Mouse (Mus musculus) forebrain, embryonic 10.5 days (tissue): Measurements from ENCODE around the gene Hist1h4b. TPM values are rescaled to one million over a fixed set of nuclear protein-coding genes. Genes with fewer than 3 reads are reported as not detected.
"Not testable (repeated sequence)": the region's sequence is repeated elsewhere in the genome, so short reads cannot be mapped to it uniquely, and the experiment has no call there.

ENCODE experiments used
- DNase-seq: peaks from one replicate; pipeline ENCODE4 v3.0.0-alpha.2; 2017; ENCODE audit warnings: low spot score; ENCODE audit errors: extremely low spot score
- H3K27ac ChIP-seq: fragments of 300-500 bp; sonication (generic); 2 replicates; pipeline ENCODE4 v1.5.1; 2016; ENCODE audit warnings: mild to moderate bottlenecking
- H3K27me3 ChIP-seq: fragments of 300-500 bp; sonication (generic); 2 replicates; pipeline ENCODE4 v1.6.1; 2016; ENCODE audit warnings: mild to moderate bottlenecking; ENCODE audit not compliant: poor library complexity, severe bottlenecking
- H3K36me3 ChIP-seq: fragments of 300-500 bp; sonication (generic); replicated peaks from 2 replicates; pipeline ENCODE4 v1.6.1; 2016; ENCODE audit warnings: mild to moderate bottlenecking, moderate library complexity
- H3K4me1 ChIP-seq: fragments of 300-500 bp; sonication (generic); 2 replicates; pipeline ENCODE4 v1.6.1; 2016
- H3K4me3 ChIP-seq: fragments of 300-500 bp; sonication (generic); 2 replicates; pipeline ENCODE4 v1.5.1; 2016; ENCODE audit warnings: mild to moderate bottlenecking, moderate library complexity
- H3K9me3 ChIP-seq: fragments of 300-500 bp; sonication (generic); 2 replicates; pipeline ENCODE4 v1.6.1; 2016; ENCODE audit warnings: mild to moderate bottlenecking, moderate library complexity
- WGBS: fragments of 180-500 bp; shearing (Covaris S2); methylation state at CpG from one replicate; pipeline ENCODE4 v1.1.7; 2016; 5-methylcytosine and 5-hydroxymethylcytosine counted together
- polyA plus RNA-seq: library from polyadenylated mRNA; unstranded; fragments of >200 nt; fragmentation: Nextera tagmentation; extraction: Ambion mirVana; gene quantifications from 2 replicates; pipeline ENCODE4 v1.2.1, GENCODE M21; 2016

The Hist1h4b gene
- polyA plus RNA-seq, 1 experiment from 2014 or later: 4.5 TPM

GRCm38 (mm10) chr13:23753314-23754078, 3.3 kb upstream of the Hist1h4b start:
- no peaks in the 10 kb centered on the region for H3K9me3 ChIP-seq
- peaks cover 39% of the 10 kb centered on the region for H3K4me1 ChIP-seq
- H3K27me3 ChIP-seq: no peaks in the 10 kb centered on the region
- 66% methylated on average over 4 of the region's 4 CpGs for WGBS
- H3K27ac ChIP-seq: peak overlapping the region; percentile 91
- peak overlapping the region; percentile 56 for H3K4me3 ChIP-seq
- no peaks in the 10 kb centered on the region for H3K36me3 ChIP-seq
- DNase-seq: no peak

- Histone ChIP-seq H3K27me3 (no peaks in the 10 kb centered on the region), H3K4me3 (no peak overlapping the region), H3K36me3 (no peaks in the 10 kb centered on the region), H3K27ac (peak overlapping the region; percentile 91), H3K9me3 (no peaks in the 10 kb centered on the region), H3K4me1 (peaks cover 46% of the 10 kb centered on the region)
- DNase-seq: no peak
Observed at GRCm38 (mm10) chr13:23755000-23755399, 1.8 kb upstream of the Hist1h4b start.

- peak overlapping the region; percentile 54 for H3K4me3 ChIP-seq
- no peaks in the 10 kb centered on the region for H3K36me3 ChIP-seq
- H3K4me1 ChIP-seq: peaks cover 55% of the 10 kb centered on the region
- peak overlapping the region; percentile 91 for H3K27ac ChIP-seq
- H3K9me3 ChIP-seq: no peaks in the 10 kb centered on the region
- no peaks in the 10 kb centered on the region for H3K27me3 ChIP-seq
- WGBS: 1% methylated on average over 19 of the region's 23 CpGs
- peak; percentile 62 for DNase-seq
Observed at GRCm38 (mm10) chr13:23757211-23757773, 479 bp downstream of the Hist1h4b start.

- no peak for DNase-seq
Observed at GRCm38 (mm10) chr13:23757921-23758320, 1.1 kb downstream of the Hist1h4b start.

GRCm38 (mm10) chr13:23759251-23759771, 2.5 kb downstream of the Hist1h4b start:
- Histone ChIP-seq H3K4me3 (no peak overlapping the region), H3K36me3 (no peaks in the 10 kb centered on the region), H3K9me3 (no peaks in the 10 kb centered on the region), H3K27me3 (no peaks in the 10 kb centered on the region), H3K4me1 (peaks cover 61% of the 10 kb centered on the region), H3K27ac (peak overlapping the region; percentile 91)
- no peak for DNase-seq
- 84% methylated on average over 3 of the region's 3 CpGs for WGBS

More at GRCm38 (mm10) chr13:23757921-23758320, 1.1 kb downstream of the Hist1h4b start:
- Histone ChIP-seq H3K36me3 (no peaks in the 10 kb centered on the region), H3K4me3 (peak overlapping the region; percentile 54), H3K27me3 (no peaks in the 10 kb centered on the region), H3K4me1 (peaks cover 57% of the 10 kb centered on the region), H3K9me3 (no peaks in the 10 kb centered on the region), H3K27ac (peak overlapping the region; percentile 91)
- WGBS: 58% methylated on average over 3 of the region's 3 CpGs

GRCm38 (mm10) chr13:23759916-23760239, 3.1 kb downstream of the Hist1h4b start:
- H3K4me1 ChIP-seq: peaks cover 66% of the 10 kb centered on the region
- no peaks in the 10 kb centered on the region for H3K36me3 ChIP-seq
- WGBS: 65% methylated on average over 1 of the region's 1 CpGs
- peak overlapping the region; percentile 91 for H3K27ac ChIP-seq
- DNase-seq: peak; percentile 58
- H3K9me3 ChIP-seq: no peaks in the 10 kb centered on the region
- no peaks in the 10 kb centered on the region for H3K27me3 ChIP-seq
- peak overlapping the region; percentile 61 for H3K4me3 ChIP-seq

GRCm38 (mm10) chr13:23760240-23760971, 3.6 kb downstream of the Hist1h4b start:
- no peak for DNase-seq
- Histone ChIP-seq H3K4me1 (peaks cover 70% of the 10 kb centered on the region), H3K4me3 (peak overlapping the region; percentile 61), H3K27me3 (no peaks in the 10 kb centered on the region), H3K9me3 (no peaks in the 10 kb centered on the region), H3K36me3 (no peaks in the 10 kb centered on the region), H3K27ac (peak overlapping the region; percentile 91)
- WGBS: 3% methylated on average over 23 of the region's 27 CpGs

GRCm38 (mm10) chr13:23760972-23761864, 4.4 kb downstream of the Hist1h4b start, which contains the start of gene Hist1h4a:
TSS of gene Hist1h4a (minus strand) at chr13:23761230.
- peak within 1 kb of the TSS; percentile 91 for H3K27ac ChIP-seq

GRCm38 (mm10) chr13:23761871-23762821, 5.3 kb downstream of the Hist1h4b start, which contains the start of gene Hist1h3a:
TSS of gene Hist1h3a (minus strand) at chr13:23762386.
- H3K4me3 ChIP-seq: peak within 1 kb of the TSS; percentile 61
- H3K4me1 ChIP-seq: peaks cover 63% of the 10 kb centered on the region
- peak within 1 kb of the TSS; percentile 91 for H3K27ac ChIP-seq
- under 1% methylated on average over 34 of the region's 52 CpGs for WGBS
- DNase-seq: peak; percentile 73
- not testable (repeated sequence) for H3K27me3 ChIP-seq, H3K36me3 ChIP-seq, H3K9me3 ChIP-seq

More at GRCm38 (mm10) chr13:23760972-23761864, 4.4 kb downstream of the Hist1h4b start, which contains the start of gene Hist1h4a:
- H3K9me3 ChIP-seq: no peaks in the 10 kb centered on the region
- H3K4me3 ChIP-seq: peak within 1 kb of the TSS; percentile 61
- peak; percentile 100 for DNase-seq
- H3K27me3 ChIP-seq: no peaks in the 10 kb centered on the region
- peaks cover 63% of the 10 kb centered on the region for H3K4me1 ChIP-seq
- under 1% methylated on average over 68 of the region's 72 CpGs for WGBS
- no peaks in the 10 kb centered on the region for H3K36me3 ChIP-seq

GRCm38 (mm10) chr13:23763242-23763585, 6.4 kb downstream of the Hist1h4b start:
- H3K4me3 ChIP-seq: peak overlapping the region; percentile 61
- H3K4me1 ChIP-seq: peaks cover 52% of the 10 kb centered on the region
- no peaks in the 10 kb centered on the region for H3K9me3 ChIP-seq
- peak overlapping the region; percentile 91 for H3K27ac ChIP-seq
- no peak for DNase-seq
- no peaks in the 10 kb centered on the region for H3K27me3 ChIP-seq
- WGBS: 0% methylated on average over 10 of the region's 10 CpGs
- H3K36me3 ChIP-seq: no peaks in the 10 kb centered on the region

- WGBS: 3% methylated on average over 34 of the region's 34 CpGs
Observed at GRCm38 (mm10) chr13:23763586-23764323, 6.9 kb downstream of the Hist1h4b start, which contains the start of gene Hist1h1a. TSS of gene Hist1h1a (plus strand) at chr13:23763666.

More at GRCm38 (mm10) chr13:23763586-23764323, 6.9 kb downstream of the Hist1h4b start, which contains the start of gene Hist1h1a:
- peak; percentile 90 for DNase-seq
- Histone ChIP-seq H3K4me1 (peaks cover 47% of the 10 kb centered on the region), H3K27me3 (no peaks in the 10 kb centered on the region), H3K36me3 (no peaks in the 10 kb centered on the region), H3K4me3 (peak within 1 kb of the TSS; percentile 61), H3K27ac (peak within 1 kb of the TSS; percentile 91), H3K9me3 (no peaks in the 10 kb centered on the region)
